Mouse (Mus musculus): ENCODE results near the gene Gm47429. TPM values are rescaled to one million over a fixed set of nuclear protein-coding genes. Genes with fewer than 3 reads are reported as not detected.

Gm47429 gene
- polyA plus RNA-seq, 1 experiment, result not detected

DNA sequence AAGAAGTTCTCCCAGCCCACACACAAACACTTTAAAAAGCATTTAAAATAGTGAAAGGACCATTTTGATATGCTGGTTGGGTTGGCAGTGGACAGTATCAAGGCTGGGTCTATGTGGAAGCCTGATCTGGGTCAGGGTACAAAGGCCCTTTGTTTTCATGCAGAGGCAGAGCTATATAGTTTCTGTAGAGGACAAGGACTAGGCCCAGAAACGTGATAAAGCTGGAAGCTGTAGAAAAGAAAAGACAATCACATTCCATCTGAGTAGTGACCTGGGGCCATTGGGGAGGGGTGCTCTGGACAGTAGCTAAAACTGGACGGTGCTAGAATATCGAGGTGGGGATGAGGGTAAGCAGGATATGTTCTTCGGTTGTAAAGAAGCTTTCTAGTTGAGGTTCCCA, 1.5 kb upstream of the Gm47429 start:
- H3K4me3 ChIP-seq (ENCODE audit: control insufficient read depth, insufficient read depth, low read length), result no peak overlapping the region
- WGBS, result 85% methylated on average over 4 of the region's 4 CpGs
- TF ChIP-seq CTCF (IDR thresholded peaks at IDR 0.05; ENCODE audit: borderline replicate concordance, control insufficient read depth, extremely low read depth, insufficient read depth, low read length, poor library complexity), result no peak
- no peak for TF ChIP-seq POLR2A (IDR thresholded peaks at IDR 0.05; ENCODE audit: control insufficient read depth, extremely low read depth, insufficient read depth, low read length, poor library complexity)
- H3K27ac ChIP-seq (ENCODE audit: control insufficient read depth, insufficient read depth, low read length), result no peak overlapping the region
- H3K4me1 ChIP-seq (replicated peaks; ENCODE audit: control insufficient read depth, insufficient read depth, low read length), result no peaks in the 10 kb centered on the region
- H3K36me3 ChIP-seq (ENCODE audit: control insufficient read depth, insufficient read depth, low read length), result no peaks in the 10 kb centered on the region
- no peak for DNase-seq
- no peaks in the 10 kb centered on the region for H3K27me3 ChIP-seq (ENCODE audit: control insufficient read depth, insufficient read depth, low read length)

GRCm38 (mm10) chr13:50426686-50427085, 17.0 kb downstream of the Gm47429 start:
- no peaks in the 10 kb centered on the region for H3K27me3 ChIP-seq (ENCODE audit: control insufficient read depth, insufficient read depth, low read length)
- no peak overlapping the region for H3K4me3 ChIP-seq (ENCODE audit: control insufficient read depth, insufficient read depth, low read length)
- DNase-seq, result no peak
- peaks cover 3% of the 10 kb centered on the region; the same call in 1 of the 2 replicates for H3K36me3 ChIP-seq (ENCODE audit: control insufficient read depth, insufficient read depth, low read length)
- H3K27ac ChIP-seq (ENCODE audit: control insufficient read depth, insufficient read depth, low read length), result no peak overlapping the region
- H3K4me1 ChIP-seq (replicated peaks; ENCODE audit: control insufficient read depth, insufficient read depth, low read length), result no peaks in the 10 kb centered on the region
- 92% methylated on average over 4 of the region's 4 CpGs for WGBS
- no peak for TF ChIP-seq POLR2A (IDR thresholded peaks at IDR 0.05; ENCODE audit: control insufficient read depth, extremely low read depth, insufficient read depth, low read length, poor library complexity)
- TF ChIP-seq CTCF (IDR thresholded peaks at IDR 0.05; ENCODE audit: borderline replicate concordance, control insufficient read depth, extremely low read depth, insufficient read depth, low read length, poor library complexity), result no peak

- WGBS, result 96% methylated on average over 2 of the region's 2 CpGs
These were observed 19.2 kb downstream of the Gm47429 start for GRCm38 (mm10) chr13:50424517-50424916.

GRCm38 (mm10) chr13:50423625-50424209, 20.0 kb downstream of the Gm47429 start:
- TF ChIP-seq POLR2A (IDR thresholded peaks at IDR 0.05; ENCODE audit: control insufficient read depth, extremely low read depth, insufficient read depth, low read length, poor library complexity) (no peak), CTCF (IDR thresholded peaks at IDR 0.05; ENCODE audit: borderline replicate concordance, control insufficient read depth, extremely low read depth, insufficient read depth, low read length, poor library complexity) (no peak)
- H3K36me3 ChIP-seq (ENCODE audit: control insufficient read depth, insufficient read depth, low read length), result peaks cover 3% of the 10 kb centered on the region; the same call in 1 of the 2 replicates
- 94% methylated on average over 8 of the region's 8 CpGs for WGBS
- no peak overlapping the region for H3K4me3 ChIP-seq (ENCODE audit: control insufficient read depth, insufficient read depth, low read length)
- H3K27ac ChIP-seq (ENCODE audit: control insufficient read depth, insufficient read depth, low read length), result no peak overlapping the region
- no peaks in the 10 kb centered on the region for H3K27me3 ChIP-seq (ENCODE audit: control insufficient read depth, insufficient read depth, low read length)
- no peak for DNase-seq
- H3K4me1 ChIP-seq (replicated peaks; ENCODE audit: control insufficient read depth, insufficient read depth, low read length), result no peaks in the 10 kb centered on the region; the same call in 1 of the 2 replicates

More at GRCm38 (mm10) chr13:50424517-50424916, 19.2 kb downstream of the Gm47429 start:
- no peaks in the 10 kb centered on the region for H3K27me3 ChIP-seq (ENCODE audit: control insufficient read depth, insufficient read depth, low read length)
- H3K36me3 ChIP-seq (ENCODE audit: control insufficient read depth, insufficient read depth, low read length), result peaks cover 3% of the 10 kb centered on the region; the same call in 1 of the 2 replicates
- no peaks in the 10 kb centered on the region for H3K4me1 ChIP-seq (replicated peaks; ENCODE audit: control insufficient read depth, insufficient read depth, low read length)
- no peak overlapping the region for H3K4me3 ChIP-seq (ENCODE audit: control insufficient read depth, insufficient read depth, low read length)
- no peak overlapping the region for H3K27ac ChIP-seq (ENCODE audit: control insufficient read depth, insufficient read depth, low read length)
- no peak for TF ChIP-seq CTCF (IDR thresholded peaks at IDR 0.05; ENCODE audit: borderline replicate concordance, control insufficient read depth, extremely low read depth, insufficient read depth, low read length, poor library complexity)
- no peak for TF ChIP-seq POLR2A (IDR thresholded peaks at IDR 0.05; ENCODE audit: control insufficient read depth, extremely low read depth, insufficient read depth, low read length, poor library complexity)
- no peak for DNase-seq

DNA sequence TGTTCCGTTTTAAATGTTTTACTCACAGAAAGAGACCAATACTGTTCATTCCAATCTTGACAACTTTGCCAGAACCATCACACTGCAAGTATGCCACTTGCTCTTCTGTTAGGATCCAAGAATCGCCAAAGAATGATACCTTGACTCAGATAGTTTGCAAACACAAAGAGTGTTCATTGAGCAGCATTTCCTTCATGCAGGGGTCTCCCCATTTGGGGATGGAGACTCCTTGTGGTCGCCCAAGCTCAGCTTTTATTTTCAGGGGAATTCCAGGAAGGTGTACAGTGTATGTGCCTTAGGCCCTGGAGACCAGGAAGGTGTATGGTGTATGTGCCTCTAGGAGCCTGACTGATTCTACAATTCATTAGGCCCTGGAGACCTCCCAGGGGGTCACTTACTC, 25.3 kb downstream of the Gm47429 start:
- Histone ChIP-seq H3K27ac (ENCODE audit: control insufficient read depth, insufficient read depth, low read length) (no peak overlapping the region), H3K36me3 (ENCODE audit: control insufficient read depth, insufficient read depth, low read length) (no peaks in the 10 kb centered on the region), H3K4me1 (replicated peaks; ENCODE audit: control insufficient read depth, insufficient read depth, low read length) (no peaks in the 10 kb centered on the region; the same call in 1 of the 2 replicates), H3K4me3 (ENCODE audit: control insufficient read depth, insufficient read depth, low read length) (no peak overlapping the region), H3K27me3 (ENCODE audit: control insufficient read depth, insufficient read depth, low read length) (no peaks in the 10 kb centered on the region)
- no peak for DNase-seq
- TF ChIP-seq CTCF (IDR thresholded peaks at IDR 0.05; ENCODE audit: borderline replicate concordance, control insufficient read depth, extremely low read depth, insufficient read depth, low read length, poor library complexity), result no peak
- TF ChIP-seq POLR2A (IDR thresholded peaks at IDR 0.05; ENCODE audit: control insufficient read depth, extremely low read depth, insufficient read depth, low read length, poor library complexity), result no peak
- WGBS, result 61% methylated on average over 3 of the region's 3 CpGs

- DNase-seq, result peak; percentile 66
- Histone ChIP-seq H3K27ac (ENCODE audit: control insufficient read depth, insufficient read depth, low read length) (no peak within 1 kb of the TSS), H3K36me3 (ENCODE audit: control insufficient read depth, insufficient read depth, low read length) (no peaks in the 10 kb centered on the region), H3K4me1 (replicated peaks; ENCODE audit: control insufficient read depth, insufficient read depth, low read length) (no peaks in the 10 kb centered on the region; the same call in 1 of the 2 replicates), H3K4me3 (ENCODE audit: control insufficient read depth, insufficient read depth, low read length) (peak within 1 kb of the TSS; percentile 75), H3K27me3 (ENCODE audit: control insufficient read depth, insufficient read depth, low read length) (no peaks in the 10 kb centered on the region)
- WGBS, result 11% methylated on average over 35 of the region's 35 CpGs
- TF ChIP-seq CTCF (IDR thresholded peaks at IDR 0.05; ENCODE audit: borderline replicate concordance, control insufficient read depth, extremely low read depth, insufficient read depth, low read length, poor library complexity) (no peak), POLR2A (IDR thresholded peaks at IDR 0.05; ENCODE audit: control insufficient read depth, extremely low read depth, insufficient read depth, low read length, poor library complexity) (peak; percentile 46; the same call in 1 of the 2 replicates)
These were observed 26.1 kb downstream of the Gm47429 start, which contains the start of gene Fbxw17 for GRCm38 (mm10) chr13:50417389-50418183. TSS of gene Fbxw17 (plus strand) at chr13:50417864.

Other genes with a start within 250 kb of the Gm47429 start
- not detected in 2 replicates for gene Gm906, start 193.6 kb downstream of the Gm47429 start, polyA plus RNA-seq (2012; rRNA removed)
- 29.3 and 36.4 TPM in 2 replicates for gene Fbxw17, start 26.0 kb downstream of the Gm47429 start, polyA plus RNA-seq (2012; rRNA removed)
- gene Nutm2, start 23.4 kb upstream of the Gm47429 start, polyA plus RNA-seq (2012; rRNA removed), result not detected in 2 replicates
- not detected in 2 replicates for gene Gm904, start 199.3 kb upstream of the Gm47429 start, polyA plus RNA-seq (2012; rRNA removed)